Mouse (Mus musculus): ENCODE data around the gene Snx29.
A peak's percentile ranks its signal among the peaks of the same experiment; 100 is the strongest.

The Snx29 gene

GRCm38 (mm10) chr16:11728627-11729026 is 405.9 kb downstream of the Snx29 start:
- no peak for DNase-seq (ENCODE audit: low spot score in 2 of 2)

- no peak for DNase-seq (ENCODE audit: low spot score in 2 of 2)
Measured at GRCm38 (mm10) chr16:11729111-11729510, 406.4 kb downstream of the Snx29 start.

- no peak for DNase-seq (ENCODE audit: low spot score in 2 of 2)
Measured at GRCm38 (mm10) chr16:11729815-11730214, 407.1 kb downstream of the Snx29 start.

- no peak for DNase-seq (ENCODE audit: low spot score in 2 of 2)
Measured at GRCm38 (mm10) chr16:11731014-11731535, 408.4 kb downstream of the Snx29 start.

- DNase-seq (ENCODE audit: low spot score in 2 of 2), result peak in 1 of 2 experiments; percentile 14
Measured at GRCm38 (mm10) chr16:11738341-11738740, 415.6 kb downstream of the Snx29 start.

- DNase-seq (ENCODE audit: low spot score in 2 of 2), result peak in 1 of 2 experiments; percentile 6
Measured at GRCm38 (mm10) chr16:11741951-11742350, 419.2 kb downstream of the Snx29 start.

- DNase-seq (ENCODE audit: low spot score in 2 of 2), result peak in 1 of 2 experiments; percentile 13
Measured at GRCm38 (mm10) chr16:11742351-11742750, 419.6 kb downstream of the Snx29 start.

GRCm38 (mm10) chr16:11743013-11743412 is 420.3 kb downstream of the Snx29 start:
- DNase-seq (ENCODE audit: low spot score in 2 of 2), result peak in 1 of 2 experiments; percentile 6

GRCm38 (mm10) chr16:11743724-11744123 is 421.0 kb downstream of the Snx29 start:
- peak in 1 of 2 experiments; percentile 15 for DNase-seq (ENCODE audit: low spot score in 2 of 2)

GRCm38 (mm10) chr16:11746036-11746435 is 423.3 kb downstream of the Snx29 start:
- DNase-seq (ENCODE audit: low spot score in 2 of 2), result peak in 1 of 2 experiments; percentile 11

- DNase-seq (ENCODE audit: low spot score in 2 of 2), result peak in 1 of 2 experiments; percentile 14
Measured at GRCm38 (mm10) chr16:11747867-11748266, 425.2 kb downstream of the Snx29 start.

GRCm38 (mm10) chr16:11749111-11749510 is 426.4 kb downstream of the Snx29 start:
- DNase-seq (ENCODE audit: low spot score in 2 of 2), result peak in 1 of 2 experiments; percentile 16

GRCm38 (mm10) chr16:11750605-11751004 is 427.9 kb downstream of the Snx29 start:
- peak in 1 of 2 experiments; percentile 11 for DNase-seq (ENCODE audit: low spot score in 2 of 2)

GRCm38 (mm10) chr16:11752557-11752956 is 429.8 kb downstream of the Snx29 start:
- no peak for DNase-seq (ENCODE audit: low spot score in 2 of 2)

- no peak for DNase-seq (ENCODE audit: low spot score in 2 of 2)
Measured at GRCm38 (mm10) chr16:11753466-11753865, 430.8 kb downstream of the Snx29 start.

GRCm38 (mm10) chr16:11754136-11754535 is 431.4 kb downstream of the Snx29 start:
- DNase-seq (ENCODE audit: low spot score in 2 of 2), result no peak

GRCm38 (mm10) chr16:11755281-11756066 is 432.8 kb downstream of the Snx29 start:
- DNase-seq (ENCODE audit: low spot score in 2 of 2), result no peak

- no peak for DNase-seq (ENCODE audit: low spot score in 2 of 2)
Measured at GRCm38 (mm10) chr16:11756598-11757245, 434.0 kb downstream of the Snx29 start.

- no peak for DNase-seq (ENCODE audit: low spot score in 2 of 2)
Measured at GRCm38 (mm10) chr16:11757471-11757870, 434.8 kb downstream of the Snx29 start.

- no peak for DNase-seq (ENCODE audit: low spot score in 2 of 2)
Measured at GRCm38 (mm10) chr16:11757951-11758350, 435.2 kb downstream of the Snx29 start.

- DNase-seq (ENCODE audit: low spot score in 2 of 2), result no peak
Measured at GRCm38 (mm10) chr16:11772318-11772717, 449.6 kb downstream of the Snx29 start.

- DNase-seq (ENCODE audit: low spot score in 2 of 2), result no peak
Measured at GRCm38 (mm10) chr16:11774321-11774720, 451.6 kb downstream of the Snx29 start.

GRCm38 (mm10) chr16:11776528-11776927 is 453.8 kb downstream of the Snx29 start:
- no peak for DNase-seq (ENCODE audit: low spot score in 2 of 2)
